Mouse (Mus musculus) testis, adult 2 months (tissue): ENCODE measurements around the gene Elavl2. TPM values are rescaled to one million over a fixed set of nuclear protein-coding genes. Genes with fewer than 3 reads are reported as not detected.

ENCODE experiments used
- H3K27ac ChIP-seq: fragments of 200-500 bp; 2 replicates; pipeline ENCODE4 v1.5.1; 2012; ENCODE audit warnings: low read depth, low read length; ENCODE audit not compliant: control insufficient read depth, insufficient read depth
- H3K27me3 ChIP-seq: fragments of 200-500 bp; 2 replicates; pipeline ENCODE4 v1.6.1; 2012; ENCODE audit warnings: mild to moderate bottlenecking, low read length, moderate library complexity; ENCODE audit not compliant: control insufficient read depth, insufficient read depth
- H3K36me3 ChIP-seq: fragments of 200-500 bp; 2 replicates; pipeline ENCODE4 v1.6.1; 2012; ENCODE audit warnings: mild to moderate bottlenecking, low read length; ENCODE audit not compliant: control insufficient read depth, insufficient read depth
- H3K4me1 ChIP-seq: fragments of 200-500 bp; 2 replicates; pipeline ENCODE4 v1.6.1; 2012; ENCODE audit warnings: low read length; ENCODE audit not compliant: control insufficient read depth, insufficient read depth
- H3K4me3 ChIP-seq: fragments of 200-500 bp; 2 replicates; pipeline ENCODE4 v1.5.1; 2012; ENCODE audit warnings: low read depth, mild to moderate bottlenecking, low read length, moderate library complexity, mixed read lengths; ENCODE audit not compliant: control insufficient read depth
- CTCF ChIP-seq: fragments of 200-500 bp; IDR thresholded peaks from 2 replicates; pipeline ENCODE4 v1.5.1; 2012; ENCODE audit warnings: low read depth, mild to moderate bottlenecking, inconsistent platforms, low read length, moderate library complexity; ENCODE audit not compliant: control insufficient read depth, insufficient read depth, insufficient replicate concordance
- POLR2A ChIP-seq: fragments of 200-500 bp; IDR thresholded peaks from 2 replicates; pipeline ENCODE4 v1.6.1; 2012; ENCODE audit warnings: low read depth, mild to moderate bottlenecking, inconsistent platforms, low read length, moderate library complexity; ENCODE audit not compliant: control insufficient read depth
- polyA plus RNA-seq: library from polyadenylated mRNA; depleted of rRNA; stranded (reverse); fragments of >200 nt; gene quantifications from 2 replicates; pipeline ENCODE4 v1.2.3, GENCODE M21; 2012; rRNA removed

Elavl2 gene
- polyA plus RNA-seq = 1.5 and 1.8 TPM in 2 replicates

- Histone ChIP-seq H3K4me1 (peaks cover 2% of the 10 kb centered on the region), H3K36me3 (no peaks in the 10 kb centered on the region), H3K4me3 (peak within 1 kb of the TSS; percentile 43), H3K27ac (no peak within 1 kb of the TSS), H3K27me3 (no peaks in the 10 kb centered on the region)
- no peak for TF ChIP-seq CTCF
- TF ChIP-seq POLR2A = no peak
Observed at GRCm38 (mm10) chr4:91400423-91400822, at the start of gene Elavl2. Gene Elavl2, minus strand, starts transcription at chr4:91400785.

- TF ChIP-seq CTCF (no peak), POLR2A (no peak)
Observed at GRCm38 (mm10) chr4:91447887-91448286, 47.3 kb upstream of the Elavl2 start.

GRCm38 (mm10) chr4:91415582-91415981, 15.0 kb upstream of the Elavl2 start:
- Histone ChIP-seq H3K36me3 (no peaks in the 10 kb centered on the region), H3K4me1 (no peaks in the 10 kb centered on the region), H3K27ac (no peak overlapping the region), H3K27me3 (no peaks in the 10 kb centered on the region), H3K4me3 (no peak overlapping the region)
- TF ChIP-seq POLR2A (no peak), CTCF (no peak)

More at GRCm38 (mm10) chr4:91447887-91448286, 47.3 kb upstream of the Elavl2 start:
- H3K36me3 ChIP-seq = no peaks in the 10 kb centered on the region
- no peak overlapping the region for H3K4me3 ChIP-seq
- H3K4me1 ChIP-seq = no peaks in the 10 kb centered on the region
- no peaks in the 10 kb centered on the region for H3K27me3 ChIP-seq
- H3K27ac ChIP-seq = no peak overlapping the region

- Histone ChIP-seq H3K36me3 (no peaks in the 10 kb centered on the region), H3K27ac (no peak overlapping the region), H3K4me3 (no peak overlapping the region), H3K27me3 (no peaks in the 10 kb centered on the region), H3K4me1 (peaks cover 2% of the 10 kb centered on the region)
- TF ChIP-seq POLR2A = no peak
- TF ChIP-seq CTCF = no peak
Observed at GRCm38 (mm10) chr4:91405047-91405446, 4.5 kb upstream of the Elavl2 start.

GRCm38 (mm10) chr4:91399510-91400196, 932 bp downstream of the Elavl2 start:
- Histone ChIP-seq H3K27me3 (no peaks in the 10 kb centered on the region), H3K4me1 (peaks cover 2% of the 10 kb centered on the region), H3K27ac (no peak overlapping the region), H3K36me3 (no peaks in the 10 kb centered on the region), H3K4me3 (peak overlapping the region; percentile 43)
- TF ChIP-seq CTCF = no peak
- TF ChIP-seq POLR2A = no peak

GRCm38 (mm10) chr4:91391987-91392598, 8.5 kb downstream of the Elavl2 start:
- Histone ChIP-seq H3K27me3 (no peaks in the 10 kb centered on the region), H3K4me1 (no peaks in the 10 kb centered on the region), H3K36me3 (no peaks in the 10 kb centered on the region), H3K4me3 (no peak overlapping the region), H3K27ac (no peak overlapping the region)
- TF ChIP-seq CTCF = no peak
- TF ChIP-seq POLR2A = no peak

- Histone ChIP-seq H3K27me3 (no peaks in the 10 kb centered on the region), H3K27ac (no peak overlapping the region), H3K4me1 (no peaks in the 10 kb centered on the region), H3K4me3 (no peak overlapping the region), H3K36me3 (no peaks in the 10 kb centered on the region)
- TF ChIP-seq CTCF (no peak), POLR2A (no peak)
Observed at GRCm38 (mm10) chr4:91387701-91388100, 12.9 kb downstream of the Elavl2 start.

GRCm38 (mm10) chr4:91381201-91381627, 19.4 kb downstream of the Elavl2 start:
- Histone ChIP-seq H3K27ac (no peak overlapping the region), H3K4me3 (no peak overlapping the region; the same call in none of the 2 replicates), H3K27me3 (no peaks in the 10 kb centered on the region), H3K36me3 (no peaks in the 10 kb centered on the region), H3K4me1 (peaks cover 4% of the 10 kb centered on the region)
- TF ChIP-seq CTCF (no peak), POLR2A (no peak)
